Mouse (Mus musculus): ENCODE data around the gene N4bp2.
A peak's percentile ranks its signal among the peaks of the same experiment; 100 is the strongest.

The N4bp2 gene

GRCm38 (mm10) chr5:65859396-65859795 lies 96.1 kb downstream of the N4bp2 start:
- H3K36me3 ChIP-seq (ENCODE audit: control insufficient read depth, insufficient read depth, low read length, poor library complexity, severe bottlenecking): no peaks in the 10 kb centered on the region
- no peaks in the 10 kb centered on the region for H3K27me3 ChIP-seq (ENCODE audit: control insufficient read depth, insufficient read depth, low read length, poor library complexity, severe bottlenecking)
- DNase-seq (ENCODE audit: low read depth, low spot score): no peak

GRCm38 (mm10) chr5:65860281-65861000 lies 97.1 kb downstream of the N4bp2 start:
- DNase-seq (ENCODE audit: low read depth, low spot score): peak; percentile 55
- H3K36me3 ChIP-seq (ENCODE audit: control insufficient read depth, insufficient read depth, low read length, poor library complexity, severe bottlenecking): no peaks in the 10 kb centered on the region
- H3K27me3 ChIP-seq (ENCODE audit: control insufficient read depth, insufficient read depth, low read length, poor library complexity, severe bottlenecking): no peaks in the 10 kb centered on the region

- Histone ChIP-seq H3K36me3 (ENCODE audit: control insufficient read depth, insufficient read depth, low read length, poor library complexity, severe bottlenecking) (no peaks in the 10 kb centered on the region), H3K27me3 (ENCODE audit: control insufficient read depth, insufficient read depth, low read length, poor library complexity, severe bottlenecking) (no peaks in the 10 kb centered on the region)
- DNase-seq (ENCODE audit: low read depth, low spot score): peak; percentile 62
These were observed 98.0 kb downstream of the N4bp2 start, which contains the start of gene Rhoh for GRCm38 (mm10) chr5:65861154-65861944. Rhoh (plus strand) TSS chr5:65861213.

- H3K36me3 ChIP-seq (ENCODE audit: control insufficient read depth, insufficient read depth, low read length, poor library complexity, severe bottlenecking): no peaks in the 10 kb centered on the region
- no peak for DNase-seq (ENCODE audit: low read depth, low spot score)
- H3K27me3 ChIP-seq (ENCODE audit: control insufficient read depth, insufficient read depth, low read length, poor library complexity, severe bottlenecking): no peaks in the 10 kb centered on the region
These were observed 99.1 kb downstream of the N4bp2 start for GRCm38 (mm10) chr5:65862217-65862927.

GRCm38 (mm10) chr5:65863349-65863749 lies 100.0 kb downstream of the N4bp2 start:
- DNase-seq (ENCODE audit: low read depth, low spot score): peak; percentile 92
- no peaks in the 10 kb centered on the region for H3K36me3 ChIP-seq (ENCODE audit: control insufficient read depth, insufficient read depth, low read length, poor library complexity, severe bottlenecking)

GRCm38 (mm10) chr5:65864486-65864885 lies 101.2 kb downstream of the N4bp2 start:
- no peaks in the 10 kb centered on the region for H3K36me3 ChIP-seq (ENCODE audit: control insufficient read depth, insufficient read depth, low read length, poor library complexity, severe bottlenecking)
- DNase-seq (ENCODE audit: low read depth, low spot score): no peak
- H3K27me3 ChIP-seq (ENCODE audit: control insufficient read depth, insufficient read depth, low read length, poor library complexity, severe bottlenecking): no peaks in the 10 kb centered on the region

More at GRCm38 (mm10) chr5:65863349-65863749, 100.0 kb downstream of the N4bp2 start:
- H3K27me3 ChIP-seq (ENCODE audit: control insufficient read depth, insufficient read depth, low read length, poor library complexity, severe bottlenecking): no peaks in the 10 kb centered on the region

GRCm38 (mm10) chr5:65864946-65865345 lies 101.6 kb downstream of the N4bp2 start:
- Histone ChIP-seq H3K36me3 (ENCODE audit: control insufficient read depth, insufficient read depth, low read length, poor library complexity, severe bottlenecking) (no peaks in the 10 kb centered on the region), H3K27me3 (ENCODE audit: control insufficient read depth, insufficient read depth, low read length, poor library complexity, severe bottlenecking) (no peaks in the 10 kb centered on the region)
- DNase-seq (ENCODE audit: low read depth, low spot score): no peak

GRCm38 (mm10) chr5:65866591-65866990 lies 103.3 kb downstream of the N4bp2 start:
- no peaks in the 10 kb centered on the region for H3K27me3 ChIP-seq (ENCODE audit: control insufficient read depth, insufficient read depth, low read length, poor library complexity, severe bottlenecking)
- no peaks in the 10 kb centered on the region for H3K36me3 ChIP-seq (ENCODE audit: control insufficient read depth, insufficient read depth, low read length, poor library complexity, severe bottlenecking)
- no peak for DNase-seq (ENCODE audit: low read depth, low spot score)

- Histone ChIP-seq H3K36me3 (ENCODE audit: control insufficient read depth, insufficient read depth, low read length, poor library complexity, severe bottlenecking) (no peaks in the 10 kb centered on the region), H3K27me3 (ENCODE audit: control insufficient read depth, insufficient read depth, low read length, poor library complexity, severe bottlenecking) (no peaks in the 10 kb centered on the region)
- peak; percentile 71 for DNase-seq (ENCODE audit: low read depth, low spot score)
These were observed 104.2 kb downstream of the N4bp2 start for GRCm38 (mm10) chr5:65867380-65868116.

- H3K36me3 ChIP-seq (ENCODE audit: control insufficient read depth, insufficient read depth, low read length, poor library complexity, severe bottlenecking): no peaks in the 10 kb centered on the region
- DNase-seq (ENCODE audit: low read depth, low spot score): no peak
These were observed 105.1 kb downstream of the N4bp2 start for GRCm38 (mm10) chr5:65868419-65868818.

GRCm38 (mm10) chr5:65869660-65870059 lies 106.3 kb downstream of the N4bp2 start:
- Histone ChIP-seq H3K27me3 (ENCODE audit: control insufficient read depth, insufficient read depth, low read length, poor library complexity, severe bottlenecking) (no peaks in the 10 kb centered on the region), H3K36me3 (ENCODE audit: control insufficient read depth, insufficient read depth, low read length, poor library complexity, severe bottlenecking) (no peaks in the 10 kb centered on the region)
- no peak for DNase-seq (ENCODE audit: low read depth, low spot score)

More at GRCm38 (mm10) chr5:65868419-65868818, 105.1 kb downstream of the N4bp2 start:
- no peaks in the 10 kb centered on the region for H3K27me3 ChIP-seq (ENCODE audit: control insufficient read depth, insufficient read depth, low read length, poor library complexity, severe bottlenecking)

GRCm38 (mm10) chr5:65871276-65871875 lies 108.1 kb downstream of the N4bp2 start:
- Histone ChIP-seq H3K27me3 (ENCODE audit: control insufficient read depth, insufficient read depth, low read length, poor library complexity, severe bottlenecking) (no peaks in the 10 kb centered on the region), H3K36me3 (ENCODE audit: control insufficient read depth, insufficient read depth, low read length, poor library complexity, severe bottlenecking) (no peaks in the 10 kb centered on the region)
- DNase-seq (ENCODE audit: low read depth, low spot score): no peak

- H3K36me3 ChIP-seq (ENCODE audit: control insufficient read depth, insufficient read depth, low read length, poor library complexity, severe bottlenecking): no peaks in the 10 kb centered on the region
- DNase-seq (ENCODE audit: low read depth, low spot score): no peak
- H3K27me3 ChIP-seq (ENCODE audit: control insufficient read depth, insufficient read depth, low read length, poor library complexity, severe bottlenecking): no peaks in the 10 kb centered on the region
These were observed 109.9 kb downstream of the N4bp2 start for GRCm38 (mm10) chr5:65873212-65873611.

- DNase-seq (ENCODE audit: low read depth, low spot score): no peak
- H3K36me3 ChIP-seq (ENCODE audit: control insufficient read depth, insufficient read depth, low read length, poor library complexity, severe bottlenecking): peaks cover 5% of the 10 kb centered on the region; the same call in 1 of the 2 replicates
- H3K27me3 ChIP-seq (ENCODE audit: control insufficient read depth, insufficient read depth, low read length, poor library complexity, severe bottlenecking): no peaks in the 10 kb centered on the region
These were observed 111.9 kb downstream of the N4bp2 start for GRCm38 (mm10) chr5:65875269-65875668.
